Mouse (Mus musculus) brown adipose tissue, adult 24 weeks (tissue): Measurements from ENCODE around the gene Ppp1r15a. TPM values are rescaled to one million over a fixed set of nuclear protein-coding genes. Genes with fewer than 3 reads are reported as not detected.
A peak's percentile ranks its signal among the peaks of the same experiment; 100 is the strongest.
"Not testable (repeated sequence)": the region's sequence is repeated elsewhere in the genome, so short reads cannot be mapped to it uniquely, and the experiment has no call there.

Experiments
- H3K27ac ChIP-seq: fragments of 200-500 bp; replicated peaks from 2 replicates; pipeline ENCODE4 v1.5.1; 2012; ENCODE audit warnings: low read depth, mild to moderate bottlenecking, low read length
- H3K4me1 ChIP-seq: fragments of 200-500 bp; 2 replicates; pipeline ENCODE4 v1.6.1; 2012; ENCODE audit warnings: low read length, mixed read lengths; ENCODE audit not compliant: control insufficient read depth, insufficient read depth, insufficient read length
- H3K4me3 ChIP-seq: fragments of 200-500 bp; 2 replicates; pipeline ENCODE4 v1.5.1; 2012; ENCODE audit warnings: low read depth, mild to moderate bottlenecking, low read length, moderate library complexity; ENCODE audit not compliant: insufficient read depth
- polyA plus RNA-seq: library from polyadenylated mRNA; stranded (reverse); fragments of >200 nt; gene quantifications from 2 replicates; pipeline ENCODE4 v1.2.4, GENCODE M21; 2012; ENCODE audit not compliant: missing spikeins, insufficient read depth, insufficient read length

Ppp1r15a gene
- polyA plus RNA-seq, 1 experiment: 24.6 TPM

- H3K4me1 ChIP-seq: peaks cover 4% of the 10 kb centered on the region; the same call in 1 of the 2 replicates
- H3K27ac ChIP-seq: peak within 1 kb of the TSS; percentile 66
- H3K4me3 ChIP-seq: peak within 1 kb of the TSS; percentile 91
Measured at GRCm38 (mm10) chr7:45486761-45487415, 39.2 kb downstream of the Ppp1r15a start, which contains the start of gene Gm45808. TSS of gene Gm45808 (minus strand) at chr7:45486811.

- Histone ChIP-seq H3K4me3 (no peak overlapping the region), H3K27ac (no peak overlapping the region), H3K4me1 (peaks cover 4% of the 10 kb centered on the region; the same call in 1 of the 2 replicates)
Measured at GRCm38 (mm10) chr7:45486158-45486557, 39.9 kb downstream of the Ppp1r15a start.

- not testable (repeated sequence) for H3K4me1 ChIP-seq, H3K4me3 ChIP-seq, H3K27ac ChIP-seq
Measured at GRCm38 (mm10) chr7:45484985-45485384, 41.1 kb downstream of the Ppp1r15a start.

GRCm38 (mm10) chr7:45482166-45482565 is 43.9 kb downstream of the Ppp1r15a start:
- H3K4me3 ChIP-seq: no peak overlapping the region
- no peak overlapping the region for H3K27ac ChIP-seq
- no peaks in the 10 kb centered on the region; the same call in 1 of the 2 replicates for H3K4me1 ChIP-seq

GRCm38 (mm10) chr7:45481374-45481927 is 44.6 kb downstream of the Ppp1r15a start, which contains the start of gene Tulp2:
TSS of gene Tulp2 (plus strand) at chr7:45481877.
- Histone ChIP-seq H3K4me1 (no peaks in the 10 kb centered on the region), H3K4me3 (no peak within 1 kb of the TSS), H3K27ac (no peak within 1 kb of the TSS)

- H3K4me1 ChIP-seq, H3K27ac ChIP-seq, H3K4me3 ChIP-seq: not testable (repeated sequence)
Measured at GRCm38 (mm10) chr7:45480310-45480709, 45.8 kb downstream of the Ppp1r15a start.

- no peak overlapping the region for H3K27ac ChIP-seq
- H3K4me3 ChIP-seq: no peak overlapping the region
- H3K4me1 ChIP-seq: no peaks in the 10 kb centered on the region
Measured at GRCm38 (mm10) chr7:45478774-45479173, 47.3 kb downstream of the Ppp1r15a start.

- Histone ChIP-seq H3K4me3 (no peak overlapping the region), H3K27ac (no peak overlapping the region), H3K4me1 (no peaks in the 10 kb centered on the region)
Measured at GRCm38 (mm10) chr7:45477003-45477402, 49.1 kb downstream of the Ppp1r15a start.

GRCm38 (mm10) chr7:45476453-45476852 is 49.6 kb downstream of the Ppp1r15a start:
- no peak overlapping the region for H3K27ac ChIP-seq
- H3K4me3 ChIP-seq: no peak overlapping the region

GRCm38 (mm10) chr7:45475291-45475969 is 50.6 kb downstream of the Ppp1r15a start:
- H3K27ac ChIP-seq: no peak overlapping the region
- H3K4me3 ChIP-seq: no peak overlapping the region
- H3K4me1 ChIP-seq: no peaks in the 10 kb centered on the region

More at GRCm38 (mm10) chr7:45476453-45476852, 49.6 kb downstream of the Ppp1r15a start:
- no peaks in the 10 kb centered on the region for H3K4me1 ChIP-seq

Other genes with a start within 250 kb of the Ppp1r15a start
- gene Slc6a21, start 248.8 kb downstream of the Ppp1r15a start, polyA plus RNA-seq: not detected in 2 replicates
- gene Trpm4, start 192.5 kb downstream of the Ppp1r15a start, polyA plus RNA-seq: 4.0 and 5.0 TPM in 2 replicates
- 8.1 and 16.2 TPM in 2 replicates for gene Hrc, start 191.0 kb downstream of the Ppp1r15a start, polyA plus RNA-seq
- gene Ppfia3, start 159.2 kb downstream of the Ppp1r15a start, polyA plus RNA-seq: not detected in 2 replicates
- gene Lin7b, start 155.7 kb downstream of the Ppp1r15a start, polyA plus RNA-seq: not detected in 2 replicates
- 69.0 and 82.7 TPM in 2 replicates for gene Snrnp70, start 130.5 kb downstream of the Ppp1r15a start, polyA plus RNA-seq
- 1.0 TPM in 1 of 2 replicates, not detected in the other for gene Kcna7, start 120.6 kb downstream of the Ppp1r15a start, polyA plus RNA-seq
- not detected in 2 replicates for gene Ntf5, start 112.6 kb downstream of the Ppp1r15a start, polyA plus RNA-seq
- not detected in 2 replicates for gene Lhb, start 105.4 kb downstream of the Ppp1r15a start, polyA plus RNA-seq
- gene Gys1, start 91.4 kb downstream of the Ppp1r15a start, polyA plus RNA-seq: 90.6 and 112 TPM in 2 replicates
- gene Ruvbl2, start 88.2 kb downstream of the Ppp1r15a start, polyA plus RNA-seq: 75.4 and 79.6 TPM in 2 replicates
- 1,179 and 1,214 TPM in 2 replicates for gene Ftl1, start 66.4 kb downstream of the Ppp1r15a start, polyA plus RNA-seq
- gene Bax, start 59.4 kb downstream of the Ppp1r15a start, polyA plus RNA-seq: 20.1 and 26.9 TPM in 2 replicates
- gene Tulp2, start 44.4 kb downstream of the Ppp1r15a start, polyA plus RNA-seq: not detected in 2 replicates
- gene Gm45808, start 39.5 kb downstream of the Ppp1r15a start, polyA plus RNA-seq: 6.9 TPM in 1 of 2 replicates, not detected in the other
- gene Dhdh, start 37.5 kb downstream of the Ppp1r15a start, polyA plus RNA-seq: 145 and 190 TPM in 2 replicates
- gene Nucb1, start 15.9 kb downstream of the Ppp1r15a start, polyA plus RNA-seq: 78.6 and 108 TPM in 2 replicates
- 1.9 and 3.3 TPM in 2 replicates for gene Plekha4, start 62 bp upstream of the Ppp1r15a start, polyA plus RNA-seq
- gene Hsd17b14, start 28.6 kb upstream of the Ppp1r15a start, polyA plus RNA-seq: not detected in 2 replicates
- gene Bcat2, start 43.9 kb upstream of the Ppp1r15a start, polyA plus RNA-seq: 82.0 and 135 TPM in 2 replicates
- 2.0 TPM in 1 of 2 replicates, not detected in the other for gene Fgf21, start 89.2 kb upstream of the Ppp1r15a start, polyA plus RNA-seq
- gene Fut1, start 91.0 kb upstream of the Ppp1r15a start, polyA plus RNA-seq: not detected in 2 replicates
- 0.63 TPM in 1 of 2 replicates, not detected in the other for gene Izumo1, start 95.5 kb upstream of the Ppp1r15a start, polyA plus RNA-seq
- 4.3 and 9.3 TPM in 2 replicates for gene Rasip1, start 101.2 kb upstream of the Ppp1r15a start, polyA plus RNA-seq
- gene Mamstr, start 113.7 kb upstream of the Ppp1r15a start, polyA plus RNA-seq: 1.5 TPM in 1 of 2 replicates, not detected in the other
- not detected in 2 replicates for gene Fut2, start 140.1 kb upstream of the Ppp1r15a start, polyA plus RNA-seq
- gene Ntn5, start 157.8 kb upstream of the Ppp1r15a start, polyA plus RNA-seq: not detected in 2 replicates
- gene Sec1, start 168.1 kb upstream of the Ppp1r15a start, polyA plus RNA-seq: not detected in 2 replicates
- 12.1 and 17.1 TPM in 2 replicates for gene Car11, start 173.6 kb upstream of the Ppp1r15a start, polyA plus RNA-seq
- 23.3 and 31.5 TPM in 2 replicates for gene Dbp, start 178.8 kb upstream of the Ppp1r15a start, polyA plus RNA-seq
- 445 and 504 TPM in 2 replicates for gene Rpl18, start 189.2 kb upstream of the Ppp1r15a start, polyA plus RNA-seq
- gene Sphk2, start 191.7 kb upstream of the Ppp1r15a start, polyA plus RNA-seq: 9.2 and 9.9 TPM in 2 replicates
- gene Fam83e, start 194.9 kb upstream of the Ppp1r15a start, polyA plus RNA-seq: not detected in 2 replicates
- gene Spaca4, start 199.5 kb upstream of the Ppp1r15a start, polyA plus RNA-seq: not detected in 2 replicates